Mouse (Mus musculus) left cerebral cortex, adult 8-10 months (tissue): ENCODE measurements around the gene Tsc22d3. TPM values are rescaled to one million over a fixed set of nuclear protein-coding genes. Genes with fewer than 3 reads are reported as not detected.
A peak's percentile ranks its signal among the peaks of the same experiment; 100 is the strongest.
"Not testable (repeated sequence)": the region's sequence is repeated elsewhere in the genome, so short reads cannot be mapped to it uniquely, and the experiment has no call there.

ENCODE experiments used
- DNase-seq, 2 experiments: peaks; one replicate each; pipeline ENCODE4 v3.0.0; 2022; ENCODE audit warnings: low spot score in 2 of 2
- total RNA-seq, 4 experiments: library from RNA; stranded (reverse); gene quantifications; 2 replicates each; pipeline ENCODE4 v1.2.4; 2022

The Tsc22d3 gene
- total RNA-seq, 4 experiments from 2014 or later, result 88.4 to 97.1 (median 92.7) TPM

- no peak for DNase-seq
These were observed 32.6 kb downstream of the Tsc22d3 start for GRCm38 (mm10) chrX:140567711-140568407.

- no peak for DNase-seq
These were observed 34.7 kb downstream of the Tsc22d3 start for GRCm38 (mm10) chrX:140565759-140566158.

GRCm38 (mm10) chrX:140565212-140565611 is 35.2 kb downstream of the Tsc22d3 start:
- DNase-seq, result peak in 1 of 2 experiments; percentile 15

GRCm38 (mm10) chrX:140564777-140565176 is 35.7 kb downstream of the Tsc22d3 start:
- DNase-seq, result no peak

GRCm38 (mm10) chrX:140558176-140558844 is 42.1 kb downstream of the Tsc22d3 start:
- DNase-seq, result no peak

- DNase-seq, result no peak
These were observed 44.5 kb downstream of the Tsc22d3 start for GRCm38 (mm10) chrX:140555965-140556364.

GRCm38 (mm10) chrX:140555423-140555822 is 45.0 kb downstream of the Tsc22d3 start:
- no peak for DNase-seq

- DNase-seq, result no peak
These were observed 52.6 kb downstream of the Tsc22d3 start for GRCm38 (mm10) chrX:140547660-140548419.

GRCm38 (mm10) chrX:140544737-140545136 is 55.7 kb downstream of the Tsc22d3 start:
- DNase-seq, result no peak

- DNase-seq, result peak; percentile 67
These were observed 57.4 kb downstream of the Tsc22d3 start for GRCm38 (mm10) chrX:140542938-140543673.

- DNase-seq, result peak in 1 of 2 experiments; percentile 25
These were observed 58.0 kb downstream of the Tsc22d3 start for GRCm38 (mm10) chrX:140542474-140542845.

- peak in 1 of 2 experiments; percentile 16 for DNase-seq
These were observed 58.6 kb downstream of the Tsc22d3 start for GRCm38 (mm10) chrX:140541711-140542473.

GRCm38 (mm10) chrX:140540500-140541114 is 59.9 kb downstream of the Tsc22d3 start:
- no peak for DNase-seq

GRCm38 (mm10) chrX:140539831-140540230 is 60.6 kb downstream of the Tsc22d3 start:
- DNase-seq, result not testable (repeated sequence)

GRCm38 (mm10) chrX:140539111-140539680 is 61.3 kb downstream of the Tsc22d3 start:
- no peak for DNase-seq

GRCm38 (mm10) chrX:140538649-140539048 is 61.8 kb downstream of the Tsc22d3 start:
- no peak for DNase-seq

- DNase-seq, result no peak
These were observed 62.8 kb downstream of the Tsc22d3 start for GRCm38 (mm10) chrX:140537662-140538061.

GRCm38 (mm10) chrX:140535487-140535886 is 65.0 kb downstream of the Tsc22d3 start:
- no peak for DNase-seq

- DNase-seq, result no peak
These were observed 66.2 kb downstream of the Tsc22d3 start for GRCm38 (mm10) chrX:140534306-140534705.

- no peak for DNase-seq
These were observed 68.1 kb downstream of the Tsc22d3 start for GRCm38 (mm10) chrX:140532325-140532724.
